Mouse (Mus musculus): ENCODE results near the gene Svep1. TPM values are rescaled to one million over a fixed set of nuclear protein-coding genes. Genes with fewer than 3 reads are reported as not detected.

The Svep1 gene
- polyA plus RNA-seq, 1 experiment, result 0.19 TPM

DNA sequence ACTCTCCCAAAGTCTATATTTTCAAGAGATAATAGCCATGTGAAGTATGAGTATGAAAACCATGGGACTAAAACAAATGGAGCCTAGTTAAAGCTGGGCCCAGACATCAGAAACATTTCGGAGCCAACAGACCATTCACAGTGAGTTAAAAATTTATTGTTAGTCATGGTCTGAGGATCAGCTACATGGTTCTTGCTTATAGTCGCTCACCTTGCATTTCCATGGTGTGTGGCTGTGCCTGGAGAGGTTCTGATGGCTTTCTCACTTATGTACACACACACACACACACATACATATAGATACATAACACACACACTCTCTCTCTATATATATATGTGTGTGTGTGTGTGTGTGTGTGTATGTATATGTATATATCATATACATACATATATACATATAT, 16.8 kb upstream of the Svep1 start:
- Histone ChIP-seq H3K9me3 (replicated peaks; ENCODE audit: control insufficient read depth, insufficient read depth, low read length, poor library complexity, severe bottlenecking) (no peaks in the 10 kb centered on the region), H3K27ac (ENCODE audit: insufficient read depth, low read length) (no peak overlapping the region), H3K4me3 (ENCODE audit: low read depth, low read length) (no peak overlapping the region), H3K9ac (ENCODE audit: low read depth, poor library complexity, severe bottlenecking) (no peak overlapping the region), H3K4me1 (ENCODE audit: control insufficient read depth, insufficient read depth, low read length) (no peaks in the 10 kb centered on the region), H3K27me3 (ENCODE audit: control insufficient read depth, insufficient read depth, low read length, poor library complexity, severe bottlenecking) (no peaks in the 10 kb centered on the region), H3K36me3 (ENCODE audit: control insufficient read depth, insufficient read depth, low read length, poor library complexity, severe bottlenecking) (no peaks in the 10 kb centered on the region)
- no peak for TF ChIP-seq CTCF (IDR thresholded peaks at IDR 0.05; ENCODE audit: low read depth, low read length)
- no peak for TF ChIP-seq POLR2A (IDR thresholded peaks at IDR 0.05; ENCODE audit: insufficient read depth, low read length)
- no peak for TF ChIP-seq EP300 (IDR thresholded peaks at IDR 0.05; ENCODE audit: insufficient read depth, low read depth, low read length)

DNA sequence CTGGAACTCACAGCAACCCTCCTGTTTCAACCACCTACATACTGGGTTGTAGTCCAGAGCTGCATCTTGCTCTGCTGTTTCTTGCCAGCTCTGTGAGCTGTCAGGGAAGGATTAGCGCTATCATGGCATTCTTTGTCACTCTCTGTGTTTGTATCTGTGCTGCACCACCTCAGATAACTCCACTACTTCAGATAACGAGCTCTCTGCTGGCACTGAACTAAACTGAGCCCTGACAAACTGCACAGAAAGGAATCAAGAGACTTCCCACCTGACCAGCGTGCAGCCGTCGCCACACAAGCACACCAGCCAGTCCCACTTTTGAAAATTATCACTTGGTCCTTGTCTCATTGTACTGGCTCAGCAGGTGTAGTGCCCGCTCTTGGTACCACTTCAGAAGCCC, 4.7 kb upstream of the Svep1 start:
- Histone ChIP-seq H3K4me3 (ENCODE audit: low read depth, low read length) (no peak overlapping the region), H3K36me3 (ENCODE audit: control insufficient read depth, insufficient read depth, low read length, poor library complexity, severe bottlenecking) (no peaks in the 10 kb centered on the region), H3K4me1 (ENCODE audit: control insufficient read depth, insufficient read depth, low read length) (no peaks in the 10 kb centered on the region), H3K27me3 (ENCODE audit: control insufficient read depth, insufficient read depth, low read length, poor library complexity, severe bottlenecking) (0 out of 2 replicates have a peak, but pooled peaks cover 1% of the 10 kb centered on the region), H3K9ac (ENCODE audit: low read depth, poor library complexity, severe bottlenecking) (no peak overlapping the region), H3K27ac (ENCODE audit: insufficient read depth, low read length) (no peak overlapping the region), H3K9me3 (replicated peaks; ENCODE audit: control insufficient read depth, insufficient read depth, low read length, poor library complexity, severe bottlenecking) (no peaks in the 10 kb centered on the region)
- TF ChIP-seq EP300 (IDR thresholded peaks at IDR 0.05; ENCODE audit: insufficient read depth, low read depth, low read length) (no peak), POLR2A (IDR thresholded peaks at IDR 0.05; ENCODE audit: insufficient read depth, low read length) (no peak), CTCF (IDR thresholded peaks at IDR 0.05; ENCODE audit: low read depth, low read length) (no peak)

DNA sequence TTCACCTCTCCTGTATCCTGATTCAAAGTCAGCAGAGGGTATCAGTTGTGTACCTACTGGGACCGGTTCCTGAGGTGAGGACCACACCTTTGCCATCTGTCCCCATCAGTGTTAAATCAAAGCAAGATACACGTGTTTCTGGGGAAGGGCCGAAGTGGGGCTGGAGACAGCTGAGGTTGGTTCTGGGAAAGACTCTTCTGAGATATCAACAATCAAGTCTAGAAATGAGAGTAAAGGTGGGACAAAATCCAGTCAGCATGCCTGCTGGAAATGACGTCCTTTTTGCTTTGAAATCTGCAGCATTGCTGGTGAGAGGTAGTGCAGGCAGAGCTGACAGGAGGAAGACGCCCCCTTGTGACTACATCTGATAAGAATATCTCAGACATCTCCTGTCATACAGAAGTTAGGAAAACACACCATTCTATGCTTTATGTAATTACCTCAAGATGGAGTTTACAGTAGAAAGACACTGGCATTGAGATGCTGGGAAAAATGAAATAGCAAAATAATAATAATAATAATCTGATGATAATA, 4.0 kb upstream of the Svep1 start:
- H3K9me3 ChIP-seq (replicated peaks; ENCODE audit: control insufficient read depth, insufficient read depth, low read length, poor library complexity, severe bottlenecking), result no peaks in the 10 kb centered on the region
- no peak overlapping the region for H3K27ac ChIP-seq (ENCODE audit: insufficient read depth, low read length)
- no peaks in the 10 kb centered on the region for H3K36me3 ChIP-seq (ENCODE audit: control insufficient read depth, insufficient read depth, low read length, poor library complexity, severe bottlenecking)
- TF ChIP-seq EP300 (IDR thresholded peaks at IDR 0.05; ENCODE audit: insufficient read depth, low read depth, low read length) (no peak), CTCF (IDR thresholded peaks at IDR 0.05; ENCODE audit: low read depth, low read length) (peak; percentile 48), POLR2A (IDR thresholded peaks at IDR 0.05; ENCODE audit: insufficient read depth, low read length) (no peak)
- H3K4me3 ChIP-seq (ENCODE audit: low read depth, low read length), result no peak overlapping the region
- no peak overlapping the region for H3K9ac ChIP-seq (ENCODE audit: low read depth, poor library complexity, severe bottlenecking)
- H3K27me3 ChIP-seq (ENCODE audit: control insufficient read depth, insufficient read depth, low read length, poor library complexity, severe bottlenecking), result 0 out of 2 replicates have a peak, but pooled peaks cover 5% of the 10 kb centered on the region
- no peaks in the 10 kb centered on the region for H3K4me1 ChIP-seq (ENCODE audit: control insufficient read depth, insufficient read depth, low read length)

GRCm38 (mm10) chr4:58205750-58206114, 927 bp downstream of the Svep1 start:
- H3K4me3 ChIP-seq (ENCODE audit: low read depth, low read length), result peak overlapping the region; percentile 71
- H3K9me3 ChIP-seq (replicated peaks; ENCODE audit: control insufficient read depth, insufficient read depth, low read length, poor library complexity, severe bottlenecking), result no peaks in the 10 kb centered on the region
- no peak overlapping the region for H3K27ac ChIP-seq (ENCODE audit: insufficient read depth, low read length)
- H3K36me3 ChIP-seq (ENCODE audit: control insufficient read depth, insufficient read depth, low read length, poor library complexity, severe bottlenecking), result no peaks in the 10 kb centered on the region
- TF ChIP-seq POLR2A (IDR thresholded peaks at IDR 0.05; ENCODE audit: insufficient read depth, low read length) (no peak), CTCF (IDR thresholded peaks at IDR 0.05; ENCODE audit: low read depth, low read length) (no peak), EP300 (IDR thresholded peaks at IDR 0.05; ENCODE audit: insufficient read depth, low read depth, low read length) (no peak)
- 0 out of 2 replicates have a peak, but pooled peaks cover 9% of the 10 kb centered on the region for H3K27me3 ChIP-seq (ENCODE audit: control insufficient read depth, insufficient read depth, low read length, poor library complexity, severe bottlenecking)
- no peaks in the 10 kb centered on the region for H3K4me1 ChIP-seq (ENCODE audit: control insufficient read depth, insufficient read depth, low read length)
- H3K9ac ChIP-seq (ENCODE audit: low read depth, poor library complexity, severe bottlenecking), result peak overlapping the region; percentile 38

- Histone ChIP-seq H3K27ac (ENCODE audit: insufficient read depth, low read length) (no peak overlapping the region), H3K9ac (ENCODE audit: low read depth, poor library complexity, severe bottlenecking) (no peak overlapping the region), H3K9me3 (replicated peaks; ENCODE audit: control insufficient read depth, insufficient read depth, low read length, poor library complexity, severe bottlenecking) (no peaks in the 10 kb centered on the region), H3K4me1 (ENCODE audit: control insufficient read depth, insufficient read depth, low read length) (no peaks in the 10 kb centered on the region), H3K27me3 (ENCODE audit: control insufficient read depth, insufficient read depth, low read length, poor library complexity, severe bottlenecking) (0 out of 2 replicates have a peak, but pooled peaks cover 7% of the 10 kb centered on the region), H3K36me3 (ENCODE audit: control insufficient read depth, insufficient read depth, low read length, poor library complexity, severe bottlenecking) (no peaks in the 10 kb centered on the region), H3K4me3 (ENCODE audit: low read depth, low read length) (no peak overlapping the region)
- TF ChIP-seq CTCF (IDR thresholded peaks at IDR 0.05; ENCODE audit: low read depth, low read length) (no peak), POLR2A (IDR thresholded peaks at IDR 0.05; ENCODE audit: insufficient read depth, low read length) (no peak), EP300 (IDR thresholded peaks at IDR 0.05; ENCODE audit: insufficient read depth, low read depth, low read length) (no peak)
Observed at GRCm38 (mm10) chr4:58201703-58202102, 5.0 kb downstream of the Svep1 start.

DNA sequence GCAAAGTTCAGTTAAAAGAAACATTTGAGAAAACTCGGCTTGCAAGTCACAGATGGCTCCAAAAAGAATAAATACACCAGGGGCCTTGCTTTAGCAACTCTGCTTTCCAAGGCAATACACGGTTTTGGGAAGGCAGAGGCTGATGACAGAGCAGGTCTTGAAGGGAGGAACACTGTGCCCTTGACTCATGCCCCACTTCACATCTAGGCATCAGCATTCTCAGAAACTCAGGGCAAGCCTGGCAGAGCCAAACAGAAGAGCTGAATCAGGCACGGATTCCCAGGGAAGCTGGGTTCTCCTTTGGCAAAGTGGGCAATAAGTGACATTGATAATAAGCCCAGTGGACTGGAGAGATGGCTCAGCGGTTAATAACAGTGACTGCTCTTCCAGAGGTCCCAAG, 5.8 kb downstream of the Svep1 start:
- Histone ChIP-seq H3K4me1 (ENCODE audit: control insufficient read depth, insufficient read depth, low read length) (no peaks in the 10 kb centered on the region), H3K27me3 (ENCODE audit: control insufficient read depth, insufficient read depth, low read length, poor library complexity, severe bottlenecking) (0 out of 2 replicates have a peak, but pooled peaks cover 5% of the 10 kb centered on the region)
- TF ChIP-seq EP300 (IDR thresholded peaks at IDR 0.05; ENCODE audit: insufficient read depth, low read depth, low read length) (no peak), CTCF (IDR thresholded peaks at IDR 0.05; ENCODE audit: low read depth, low read length) (no peak), POLR2A (IDR thresholded peaks at IDR 0.05; ENCODE audit: insufficient read depth, low read length) (no peak)

More for the DNA sequence above, 5.8 kb downstream of the Svep1 start:
- H3K4me3 ChIP-seq (ENCODE audit: low read depth, low read length), result no peak overlapping the region
- no peak overlapping the region for H3K27ac ChIP-seq (ENCODE audit: insufficient read depth, low read length)
- H3K9ac ChIP-seq (ENCODE audit: low read depth, poor library complexity, severe bottlenecking), result no peak overlapping the region
- no peaks in the 10 kb centered on the region for H3K9me3 ChIP-seq (replicated peaks; ENCODE audit: control insufficient read depth, insufficient read depth, low read length, poor library complexity, severe bottlenecking)
- H3K36me3 ChIP-seq (ENCODE audit: control insufficient read depth, insufficient read depth, low read length, poor library complexity, severe bottlenecking), result no peaks in the 10 kb centered on the region

Measured in ES-Bruce4 (cell line).